Mouse (Mus musculus) intestine, postnatal 0 days (tissue): ENCODE measurements around the gene Rack1. TPM values are rescaled to one million over a fixed set of nuclear protein-coding genes. Genes with fewer than 3 reads are reported as not detected.
A peak's percentile ranks its signal among the peaks of the same experiment; 100 is the strongest.
"Not testable (repeated sequence)": the region's sequence is repeated elsewhere in the genome, so short reads cannot be mapped to it uniquely, and the experiment has no call there.

Experiments
- ATAC-seq: fragments of 200-750 bp; cut with Nextera tagmentation; 2 replicates; pipeline ENCODE4 v1.8.0; 2017; ENCODE audit warnings: mild to moderate bottlenecking, moderate TSS enrichment, moderate library complexity
- H3K27ac ChIP-seq: fragments of 300-500 bp; sonication (generic); 2 replicates; pipeline ENCODE4 v1.5.1; 2014; ENCODE audit warnings: mild to moderate bottlenecking, low read depth, low read length, moderate library complexity
- H3K27me3 ChIP-seq: fragments of 300-500 bp; sonication (generic); replicated peaks from 2 replicates; pipeline ENCODE4 v1.6.1; 2014; ENCODE audit warnings: low read length, mixed read lengths; ENCODE audit not compliant: control insufficient read depth, insufficient read depth
- H3K36me3 ChIP-seq: fragments of 300-500 bp; sonication (generic); 2 replicates; pipeline ENCODE4 v1.6.1; 2014; ENCODE audit warnings: mild to moderate bottlenecking, moderate library complexity; ENCODE audit not compliant: control insufficient read depth, insufficient read depth
- H3K4me1 ChIP-seq: fragments of 300-500 bp; sonication (generic); replicated peaks from 2 replicates; pipeline ENCODE4 v1.6.1; 2014; ENCODE audit warnings: antibody characterized with exemption, low read length, mixed read lengths; ENCODE audit not compliant: control insufficient read depth, insufficient read depth
- H3K4me2 ChIP-seq: fragments of 300-500 bp; sonication (generic); replicated peaks from 2 replicates; pipeline ENCODE4 v1.6.1; 2014; ENCODE audit warnings: low read depth, mild to moderate bottlenecking, moderate library complexity
- H3K4me3 ChIP-seq: fragments of 300-500 bp; sonication (generic); 2 replicates; pipeline ENCODE4 v1.5.1; 2014; ENCODE audit warnings: low read depth, low read length
- H3K9ac ChIP-seq: fragments of 300-500 bp; sonication (generic); 2 replicates; pipeline ENCODE4 v1.6.1; 2014; ENCODE audit warnings: mild to moderate bottlenecking, low read depth, low read length
- H3K9me3 ChIP-seq: fragments of 300-500 bp; sonication (generic); 2 replicates; pipeline ENCODE4 v1.6.1; 2016; ENCODE audit warnings: mixed run types; ENCODE audit not compliant: control insufficient read depth
- CTCF ChIP-seq: sonication (generic); IDR thresholded peaks from 2 replicates; pipeline ENCODE4 v1.5.1; 2016; ENCODE audit warnings: low read depth, mild to moderate bottlenecking, control low read depth, antibody characterized with exemption, moderate library complexity
- WGBS: fragments of 180-500 bp; shearing (Covaris S2); extraction: QIAGEN DNeasy Blood & Tissue Kit; methylation state at CpG from one replicate; pipeline ENCODE4 v1.1.7; 2014; 5-methylcytosine and 5-hydroxymethylcytosine counted together
- polyA plus RNA-seq: library from polyadenylated mRNA; unstranded; fragments of >200 nt; fragmentation: Nextera tagmentation; extraction: Ambion mirVana; gene quantifications from 2 replicates; pipeline ENCODE4 v1.2.1, GENCODE M21; 2015

Rack1 gene
- polyA plus RNA-seq, 1 experiment from 2014 or later = 435 TPM

GRCm38 (mm10) chr11:48782243-48782642, 17.9 kb upstream of the Rack1 start:
- Histone ChIP-seq H3K27me3 (no peaks in the 10 kb centered on the region), H3K4me2 (no peak overlapping the region), H3K4me3 (no peak overlapping the region), H3K36me3 (no peaks in the 10 kb centered on the region), H3K9ac (no peak overlapping the region), H3K9me3 (no peaks in the 10 kb centered on the region), H3K27ac (no peak overlapping the region), H3K4me1 (no peaks in the 10 kb centered on the region)
- no peak for TF ChIP-seq CTCF
- WGBS = 88% methylated on average over 4 of the region's 4 CpGs
- no peak for ATAC-seq

GRCm38 (mm10) chr11:48787455-48788211, 12.5 kb upstream of the Rack1 start:
- H3K4me1 ChIP-seq = no peaks in the 10 kb centered on the region
- H3K4me2 ChIP-seq = peak overlapping the region; percentile 55
- H3K4me3 ChIP-seq = peak overlapping the region; percentile 22
- no peak for TF ChIP-seq CTCF
- no peaks in the 10 kb centered on the region for H3K27me3 ChIP-seq
- 50% methylated on average over 10 of the region's 10 CpGs for WGBS
- H3K27ac ChIP-seq = no peak overlapping the region
- H3K9me3 ChIP-seq = no peaks in the 10 kb centered on the region
- no peak overlapping the region for H3K9ac ChIP-seq
- ATAC-seq = peak; percentile 48
- H3K36me3 ChIP-seq = no peaks in the 10 kb centered on the region

- 10% methylated on average over 16 of the region's 16 CpGs for WGBS
- no peaks in the 10 kb centered on the region for H3K9me3 ChIP-seq
- H3K36me3 ChIP-seq = no peaks in the 10 kb centered on the region
- TF ChIP-seq CTCF = peak; percentile 80
- H3K9ac ChIP-seq = no peak overlapping the region
- no peaks in the 10 kb centered on the region for H3K27me3 ChIP-seq
- H3K4me3 ChIP-seq = peak overlapping the region; percentile 22
- H3K4me1 ChIP-seq = no peaks in the 10 kb centered on the region
- no peak for ATAC-seq
- H3K4me2 ChIP-seq = peak overlapping the region; percentile 55
- H3K27ac ChIP-seq = no peak overlapping the region
These were observed 11.6 kb upstream of the Rack1 start for GRCm38 (mm10) chr11:48788311-48789089.

GRCm38 (mm10) chr11:48789215-48789614, 10.9 kb upstream of the Rack1 start:
- ATAC-seq = no peak
- Histone ChIP-seq H3K9me3 (no peaks in the 10 kb centered on the region), H3K36me3 (no peaks in the 10 kb centered on the region), H3K4me3 (no peak overlapping the region), H3K4me1 (no peaks in the 10 kb centered on the region), H3K27ac (no peak overlapping the region), H3K4me2 (no peak overlapping the region), H3K9ac (no peak overlapping the region), H3K27me3 (no peaks in the 10 kb centered on the region)
- WGBS = 85% methylated on average over 5 of the region's 5 CpGs
- no peak for TF ChIP-seq CTCF

- Histone ChIP-seq H3K27ac (no peak overlapping the region), H3K9me3 (no peaks in the 10 kb centered on the region), H3K9ac (no peak overlapping the region), H3K36me3 (no peaks in the 10 kb centered on the region), H3K27me3 (no peaks in the 10 kb centered on the region), H3K4me3 (peak overlapping the region; percentile 23), H3K4me2 (peak overlapping the region; percentile 64), H3K4me1 (no peaks in the 10 kb centered on the region)
- peak; percentile 68 for ATAC-seq
- 19% methylated on average over 20 of the region's 20 CpGs for WGBS
- peak; percentile 92 for TF ChIP-seq CTCF
These were observed 9.9 kb upstream of the Rack1 start for GRCm38 (mm10) chr11:48789973-48790823.

DNA sequence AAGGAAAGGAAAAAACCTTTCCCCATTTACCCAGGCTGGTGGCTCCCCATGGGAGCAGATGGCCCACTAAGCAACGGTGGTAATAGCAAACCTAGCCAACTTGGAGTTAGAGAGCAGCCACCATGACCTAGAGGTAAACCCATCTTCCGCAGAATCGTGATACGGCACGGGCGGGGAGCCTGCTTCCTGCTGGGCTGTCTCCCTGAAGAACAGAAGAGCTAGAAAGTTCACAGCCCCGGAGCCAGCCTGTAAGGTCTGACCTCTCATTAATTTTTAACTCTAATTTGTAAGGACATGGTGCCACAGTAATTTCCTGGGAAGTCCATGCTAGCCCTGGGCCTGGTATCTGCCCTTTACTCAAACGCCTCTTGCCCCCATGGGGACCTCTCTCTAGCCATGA, 9.2 kb upstream of the Rack1 start:
- H3K27me3 ChIP-seq = no peaks in the 10 kb centered on the region
- H3K9ac ChIP-seq = no peak overlapping the region
- 43% methylated on average over 8 of the region's 8 CpGs for WGBS
- no peak overlapping the region for H3K4me3 ChIP-seq
- no peaks in the 10 kb centered on the region for H3K9me3 ChIP-seq
- no peaks in the 10 kb centered on the region for H3K4me1 ChIP-seq
- no peak for ATAC-seq
- H3K4me2 ChIP-seq = peak overlapping the region; percentile 64
- H3K27ac ChIP-seq = no peak overlapping the region
- TF ChIP-seq CTCF = no peak
- no peaks in the 10 kb centered on the region for H3K36me3 ChIP-seq

DNA sequence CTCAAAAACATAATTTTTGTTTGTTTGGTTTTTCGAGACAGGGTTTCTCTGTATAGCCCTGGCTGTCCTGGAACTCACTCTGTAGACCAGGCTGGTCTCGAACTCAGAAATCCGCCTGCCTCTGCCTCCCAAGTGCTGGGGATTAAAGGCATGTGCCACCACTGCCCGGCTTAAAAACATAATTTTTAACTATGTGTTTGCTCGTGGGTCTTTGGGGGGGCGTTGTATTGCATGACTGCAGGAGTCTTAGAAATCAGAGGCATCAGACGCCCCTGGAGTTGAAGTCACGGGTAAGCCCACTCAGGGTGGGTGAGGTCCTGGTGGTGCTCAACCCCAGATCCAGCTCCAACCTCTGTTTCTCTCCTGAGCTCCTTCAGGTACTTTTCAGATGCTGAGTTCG, 8.2 kb upstream of the Rack1 start:
- H3K9ac ChIP-seq, H3K27ac ChIP-seq, H3K4me3 ChIP-seq, H3K27me3 ChIP-seq, H3K4me2 ChIP-seq, H3K4me1 ChIP-seq, H3K9me3 ChIP-seq, H3K36me3 ChIP-seq, ATAC-seq: not testable (repeated sequence)
- WGBS = 90% methylated on average over 9 of the region's 9 CpGs
